Mouse (Mus musculus) small intestine, adult 2 months (tissue): Measurements from ENCODE around the gene Ngdn.

Experiments
- CTCF ChIP-seq: fragments of 200-500 bp; IDR thresholded peaks from 2 replicates; pipeline ENCODE4 v1.5.1; 2012; ENCODE audit warnings: low read depth, mild to moderate bottlenecking, control low read depth, inconsistent platforms, low read length, moderate library complexity, mixed read lengths; ENCODE audit not compliant: insufficient replicate concordance, insufficient read length; ENCODE audit errors: extremely low read depth
- POLR2A ChIP-seq: fragments of 200-500 bp; IDR thresholded peaks from 2 replicates; pipeline ENCODE4 v1.6.1; 2012; ENCODE audit warnings: low read depth, mild to moderate bottlenecking, control low read depth, inconsistent platforms, low read length, moderate library complexity

DNA sequence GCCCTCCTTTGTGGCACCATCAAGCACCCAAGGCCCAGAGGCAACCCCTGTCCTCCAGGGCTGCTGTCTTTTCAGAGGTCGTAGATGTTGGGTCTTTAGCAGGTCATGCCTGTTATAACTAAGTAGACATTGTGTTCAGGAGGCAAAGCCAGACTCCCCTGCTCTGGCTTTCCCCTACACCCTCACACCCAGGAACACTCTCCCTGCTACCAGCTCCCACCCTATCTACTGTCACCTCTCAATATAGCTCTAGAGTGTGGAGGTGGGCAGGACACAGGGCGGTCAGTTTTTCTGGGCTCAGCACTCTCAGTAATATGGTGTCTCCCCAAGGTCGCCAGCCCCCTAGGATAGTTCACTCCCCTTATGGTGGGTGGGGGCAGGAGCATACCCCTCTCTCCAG is 47.4 kb upstream of the Ngdn start:
- TF ChIP-seq POLR2A (no peak), CTCF (no peak)
